Mouse (Mus musculus) limb, embryonic 14.5 days (tissue): ENCODE data around the gene Copz1. TPM values are rescaled to one million over a fixed set of nuclear protein-coding genes. Genes with fewer than 3 reads are reported as not detected.

Source experiments
- ATAC-seq: fragments of 200-750 bp; cut with Nextera tagmentation; 2 replicates; pipeline ENCODE4 v1.8.0; 2017; ENCODE audit warnings: low read depth, moderate number of reproducible peaks, moderate TSS enrichment; ENCODE audit not compliant: low FRiP score
- DNase-seq: peaks from one replicate; pipeline ENCODE4 v3.0.0-alpha.2; 2015; ENCODE audit warnings: low spot score
- H3K27ac ChIP-seq: fragments of 300-500 bp; sonication (generic); replicated peaks from 2 replicates; pipeline ENCODE4 v1.5.1; 2014; ENCODE audit warnings: low read depth, mild to moderate bottlenecking, low read length, moderate library complexity, mixed read lengths
- H3K27me3 ChIP-seq: fragments of 300-500 bp; sonication (generic); 2 replicates; pipeline ENCODE4 v1.6.1; 2014; ENCODE audit warnings: low read length, mixed read lengths; ENCODE audit not compliant: control insufficient read depth, insufficient read depth
- H3K36me3 ChIP-seq: fragments of 300-500 bp; sonication (generic); 2 replicates; pipeline ENCODE4 v1.6.1; 2014; ENCODE audit warnings: mild to moderate bottlenecking, low read length, moderate library complexity, mixed read lengths; ENCODE audit not compliant: control insufficient read depth, insufficient read depth
- H3K4me1 ChIP-seq: fragments of 300-500 bp; sonication (generic); 2 replicates; pipeline ENCODE4 v1.6.1; 2014; ENCODE audit warnings: antibody characterized with exemption, low read length, mixed read lengths; ENCODE audit not compliant: control insufficient read depth, insufficient read depth
- H3K4me2 ChIP-seq: fragments of 300-500 bp; sonication (generic); replicated peaks from 2 replicates; pipeline ENCODE4 v1.6.1; 2014; ENCODE audit warnings: low read depth, mild to moderate bottlenecking, low read length, moderate library complexity; ENCODE audit not compliant: severe bottlenecking
- H3K4me3 ChIP-seq: fragments of 300-500 bp; sonication (generic); replicated peaks from 2 replicates; pipeline ENCODE4 v1.5.1; 2014; ENCODE audit warnings: low read length
- H3K9ac ChIP-seq: fragments of 300-500 bp; sonication (generic); 2 replicates; pipeline ENCODE4 v1.6.1; 2014; ENCODE audit warnings: mild to moderate bottlenecking, low read depth, low read length, moderate library complexity; ENCODE audit not compliant: severe bottlenecking
- H3K9me3 ChIP-seq: fragments of 300-500 bp; sonication (generic); 2 replicates; pipeline ENCODE4 v1.6.1; 2016; ENCODE audit warnings: low read length; ENCODE audit not compliant: control insufficient read depth
- POLR2A ChIP-seq: fragments of 200-500 bp; IDR thresholded peaks from 2 replicates; pipeline ENCODE4 v1.8.0; 2012; ENCODE audit warnings: inconsistent platforms, mild to moderate bottlenecking, moderate library complexity, borderline replicate concordance; ENCODE audit not compliant: insufficient read depth, insufficient read length; ENCODE audit errors: extremely low read depth
- WGBS: fragments of 180-500 bp; shearing (Covaris S2); extraction: QIAGEN DNeasy Blood & Tissue Kit; methylation state at CpG from one replicate; pipeline ENCODE4 v1.1.7; 2014; 5-methylcytosine and 5-hydroxymethylcytosine counted together
- polyA plus RNA-seq, 2 experiments: library from polyadenylated mRNA; depleted of rRNA in 1 of 2; stranded (reverse) in 1 of 2; unstranded in 1 of 2; fragments of >200 nt; fragmentation: Nextera tagmentation in 1 of 2; extraction: Ambion mirVana in 1 of 2; gene quantifications; 2 replicates each; pipeline versions ENCODE4 v1.2.1 to v1.2.3; 2012 to 2014

The Copz1 gene
- polyA plus RNA-seq, 2 experiments: 200 to 292 TPM

DNA sequence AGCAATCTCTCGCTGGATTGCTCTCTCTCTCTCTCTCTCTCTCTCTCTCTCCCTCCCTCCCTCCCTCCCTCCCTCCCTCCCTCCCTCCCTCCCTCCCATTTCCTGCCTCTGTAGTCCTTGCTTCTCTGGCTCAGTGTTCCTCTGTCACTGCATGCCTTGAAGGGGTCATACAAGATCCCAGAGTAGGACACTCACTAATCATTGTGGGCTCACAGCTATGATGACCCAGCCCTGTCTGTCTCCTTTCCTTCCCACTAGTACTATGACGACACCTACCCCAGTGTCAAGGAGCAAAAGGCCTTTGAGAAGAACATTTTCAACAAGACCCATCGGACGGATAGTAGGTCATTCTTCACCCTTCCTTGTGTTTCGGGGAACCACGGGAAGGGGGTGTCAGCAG lies 17.9 kb downstream of the Copz1 start:
- TF ChIP-seq POLR2A: no peak
- H3K4me3 ChIP-seq: no peak overlapping the region
- DNase-seq: no peak
- H3K4me1 ChIP-seq: peaks cover 48% of the 10 kb centered on the region
- 0 out of 2 replicates have a peak overlapping the region, but pooled peaks have one; percentile 13 for H3K27ac ChIP-seq
- no peak overlapping the region for H3K9ac ChIP-seq
- WGBS: 68% methylated on average over 6 of the region's 6 CpGs
- no peaks in the 10 kb centered on the region for H3K9me3 ChIP-seq
- no peaks in the 10 kb centered on the region for H3K27me3 ChIP-seq
- no peak overlapping the region for H3K4me2 ChIP-seq
- no peak for ATAC-seq
- peaks cover 34% of the 10 kb centered on the region for H3K36me3 ChIP-seq

- no peak for TF ChIP-seq POLR2A
- Histone ChIP-seq H3K9me3 (no peaks in the 10 kb centered on the region), H3K27me3 (no peaks in the 10 kb centered on the region), H3K4me3 (no peak overlapping the region), H3K4me2 (no peak overlapping the region), H3K27ac (0 out of 2 replicates have a peak overlapping the region, but pooled peaks have one; percentile 13), H3K36me3 (peaks cover 34% of the 10 kb centered on the region), H3K4me1 (peaks cover 48% of the 10 kb centered on the region), H3K9ac (no peak overlapping the region)
- ATAC-seq: no peak
- WGBS: 51% methylated on average over 9 of the region's 9 CpGs
- no peak for DNase-seq
These were observed 18.3 kb downstream of the Copz1 start for GRCm38 (mm10) chr15:103290843-103291242.

- WGBS: 64% methylated on average over 4 of the region's 4 CpGs
- Histone ChIP-seq H3K4me3 (no peak overlapping the region), H3K9me3 (no peaks in the 10 kb centered on the region), H3K27me3 (no peaks in the 10 kb centered on the region), H3K4me1 (peaks cover 65% of the 10 kb centered on the region), H3K36me3 (peaks cover 46% of the 10 kb centered on the region), H3K4me2 (no peak overlapping the region), H3K9ac (no peak overlapping the region), H3K27ac (no peak overlapping the region; the same call in 1 of the 2 replicates)
- TF ChIP-seq POLR2A: no peak
- DNase-seq (peak; percentile 58), ATAC-seq (peak; percentile 12; the same call in 1 of the 2 replicates)
These were observed 20.3 kb downstream of the Copz1 start for GRCm38 (mm10) chr15:103292673-103293345.

GRCm38 (mm10) chr15:103293375-103293774 lies 20.9 kb downstream of the Copz1 start:
- WGBS: 90% methylated on average over 2 of the region's 2 CpGs
- ATAC-seq: no peak
- peaks cover 46% of the 10 kb centered on the region for H3K36me3 ChIP-seq
- TF ChIP-seq POLR2A: no peak
- DNase-seq: no peak
- H3K4me2 ChIP-seq: no peak overlapping the region
- no peak overlapping the region for H3K9ac ChIP-seq
- H3K4me3 ChIP-seq: no peak overlapping the region
- no peak overlapping the region for H3K27ac ChIP-seq
- peaks cover 65% of the 10 kb centered on the region for H3K4me1 ChIP-seq
- no peaks in the 10 kb centered on the region for H3K27me3 ChIP-seq
- H3K9me3 ChIP-seq: no peaks in the 10 kb centered on the region

- ATAC-seq (no peak), DNase-seq (no peak)
- H3K4me3 ChIP-seq: no peak overlapping the region
- H3K27me3 ChIP-seq: no peaks in the 10 kb centered on the region
- peaks cover 43% of the 10 kb centered on the region for H3K36me3 ChIP-seq
- no peaks in the 10 kb centered on the region for H3K9me3 ChIP-seq
- no peak overlapping the region for H3K4me2 ChIP-seq
- H3K9ac ChIP-seq: no peak overlapping the region
- H3K27ac ChIP-seq: 0 out of 2 replicates have a peak overlapping the region, but pooled peaks have one; percentile 40
- H3K4me1 ChIP-seq: peaks cover 67% of the 10 kb centered on the region
- WGBS: 36% methylated on average over 2 of the region's 2 CpGs
- no peak for TF ChIP-seq POLR2A
These were observed 22.1 kb downstream of the Copz1 start for GRCm38 (mm10) chr15:103294649-103295048.
